Mouse (Mus musculus): Measurements from ENCODE around the gene Cd48.
"Not testable (repeated sequence)": the region's sequence is repeated elsewhere in the genome, so short reads cannot be mapped to it uniquely, and the experiment has no call there.

Cd48 gene

GRCm38 (mm10) chr1:171681531-171682299 lies at the start of gene Cd48:
TSS of gene Cd48 (plus strand) at chr1:171682009.
- DNase-seq (ENCODE audit: low spot score): no peak

GRCm38 (mm10) chr1:171635696-171636095 lies 46.1 kb upstream of the Cd48 start:
- no peak for DNase-seq (ENCODE audit: low spot score)

GRCm38 (mm10) chr1:171637101-171637500 lies 44.7 kb upstream of the Cd48 start:
- DNase-seq (ENCODE audit: low spot score): no peak

- DNase-seq (ENCODE audit: low spot score): no peak
Measured at GRCm38 (mm10) chr1:171638686-171639085, 43.1 kb upstream of the Cd48 start.

GRCm38 (mm10) chr1:171640796-171641195 lies 41.0 kb upstream of the Cd48 start:
- DNase-seq (ENCODE audit: low spot score): no peak

- DNase-seq (ENCODE audit: low spot score): no peak
Measured at GRCm38 (mm10) chr1:171643612-171644011, 38.2 kb upstream of the Cd48 start.

- no peak for DNase-seq (ENCODE audit: low spot score)
Measured at GRCm38 (mm10) chr1:171646429-171646940, 35.3 kb upstream of the Cd48 start.

- DNase-seq (ENCODE audit: low spot score): no peak
Measured at GRCm38 (mm10) chr1:171647716-171648115, 34.1 kb upstream of the Cd48 start.

- no peak for DNase-seq (ENCODE audit: low spot score)
Measured at GRCm38 (mm10) chr1:171648840-171649239, 33.0 kb upstream of the Cd48 start.

- DNase-seq (ENCODE audit: low spot score): no peak
Measured at GRCm38 (mm10) chr1:171652734-171653133, 29.1 kb upstream of the Cd48 start, which contains the start of gene Slamf7. TSS of gene Slamf7 (minus strand) at chr1:171653035.

- DNase-seq (ENCODE audit: low spot score): peak; percentile 39
Measured at GRCm38 (mm10) chr1:171658561-171658991, 23.2 kb upstream of the Cd48 start.

- DNase-seq (ENCODE audit: low spot score): no peak
Measured at GRCm38 (mm10) chr1:171660423-171660822, 21.4 kb upstream of the Cd48 start.

GRCm38 (mm10) chr1:171661482-171661881 lies 20.3 kb upstream of the Cd48 start:
- DNase-seq (ENCODE audit: low spot score): no peak

- DNase-seq (ENCODE audit: low spot score): no peak
Measured at GRCm38 (mm10) chr1:171663757-171664156, 18.1 kb upstream of the Cd48 start.

GRCm38 (mm10) chr1:171666350-171666749 lies 15.5 kb upstream of the Cd48 start:
- DNase-seq (ENCODE audit: low spot score): no peak

GRCm38 (mm10) chr1:171667160-171667559 lies 14.6 kb upstream of the Cd48 start:
- DNase-seq (ENCODE audit: low spot score): no peak

- not testable (repeated sequence) for DNase-seq (ENCODE audit: low spot score)
Measured at GRCm38 (mm10) chr1:171672451-171672850, 9.4 kb upstream of the Cd48 start.

GRCm38 (mm10) chr1:171672854-171673475 lies 8.8 kb upstream of the Cd48 start:
- DNase-seq (ENCODE audit: low spot score): peak; percentile 48

- no peak for DNase-seq (ENCODE audit: low spot score)
Measured at GRCm38 (mm10) chr1:171674467-171674866, 7.3 kb upstream of the Cd48 start.

- no peak for DNase-seq (ENCODE audit: low spot score)
Measured at GRCm38 (mm10) chr1:171677721-171678120, 4.1 kb upstream of the Cd48 start.

- no peak for DNase-seq (ENCODE audit: low spot score)
Measured at GRCm38 (mm10) chr1:171681009-171681408, 800 bp upstream of the Cd48 start.

- DNase-seq (ENCODE audit: low spot score): no peak
Measured at GRCm38 (mm10) chr1:171684923-171685322, 3.1 kb downstream of the Cd48 start.

GRCm38 (mm10) chr1:171687320-171687719 lies 5.5 kb downstream of the Cd48 start:
- no peak for DNase-seq (ENCODE audit: low spot score)

Measured in layer of hippocampus, adult 9-10 months (tissue).